Mouse (Mus musculus) heart, embryonic 15.5 days (tissue): ENCODE results near the gene Ubqln5. TPM values are rescaled to one million over a fixed set of nuclear protein-coding genes. Genes with fewer than 3 reads are reported as not detected.

ENCODE experiments used
- ATAC-seq: fragments of 200-750 bp; cut with Nextera tagmentation; replicated peaks from 2 replicates; pipeline ENCODE4 v1.8.0; 2017; ENCODE audit warnings: low read depth, moderate TSS enrichment; ENCODE audit not compliant: insufficient number of reproducible peaks, insufficient read depth, low FRiP score
- H3K27ac ChIP-seq: fragments of 300-500 bp; sonication (generic); 2 replicates; pipeline ENCODE4 v1.5.1; 2015; ENCODE audit warnings: mild to moderate bottlenecking, inconsistent platforms
- H3K27me3 ChIP-seq: fragments of 300-500 bp; sonication (generic); 2 replicates; pipeline ENCODE4 v1.6.1; 2015; ENCODE audit warnings: inconsistent platforms
- H3K36me3 ChIP-seq: fragments of 300-500 bp; sonication (generic); 2 replicates; pipeline ENCODE4 v1.6.1; 2015; ENCODE audit warnings: mild to moderate bottlenecking, inconsistent platforms
- H3K4me1 ChIP-seq: fragments of 300-500 bp; sonication (generic); replicated peaks from 2 replicates; pipeline ENCODE4 v1.6.1; 2015; ENCODE audit warnings: inconsistent platforms
- H3K4me2 ChIP-seq: fragments of 300-500 bp; sonication (generic); 2 replicates; pipeline ENCODE4 v1.6.1; 2015; ENCODE audit warnings: inconsistent platforms, mild to moderate bottlenecking, moderate library complexity
- H3K4me3 ChIP-seq: fragments of 300-500 bp; sonication (generic); 2 replicates; pipeline ENCODE4 v1.5.1; 2015; ENCODE audit warnings: mild to moderate bottlenecking, inconsistent platforms
- H3K9ac ChIP-seq: fragments of 300-500 bp; sonication (generic); 2 replicates; pipeline ENCODE4 v1.6.1; 2015; ENCODE audit warnings: mild to moderate bottlenecking, inconsistent platforms
- H3K9me3 ChIP-seq: fragments of 300-500 bp; sonication (generic); replicated peaks from 2 replicates; pipeline ENCODE4 v1.6.1; 2016; ENCODE audit warnings: inconsistent platforms
- WGBS: fragments of 180-500 bp; shearing (Covaris S2); methylation state at CpG from one replicate; pipeline ENCODE4 v1.1.7; 2015; ENCODE audit warnings: mixed read lengths; 5-methylcytosine and 5-hydroxymethylcytosine counted together
- polyA plus RNA-seq: library from polyadenylated mRNA; unstranded; fragments of >200 nt; fragmentation: Nextera tagmentation; extraction: Ambion mirVana; gene quantifications from 2 replicates; pipeline ENCODE4 v1.2.1, GENCODE M21; 2015

The Ubqln5 gene
- not detected in 2 replicates for polyA plus RNA-seq

DNA sequence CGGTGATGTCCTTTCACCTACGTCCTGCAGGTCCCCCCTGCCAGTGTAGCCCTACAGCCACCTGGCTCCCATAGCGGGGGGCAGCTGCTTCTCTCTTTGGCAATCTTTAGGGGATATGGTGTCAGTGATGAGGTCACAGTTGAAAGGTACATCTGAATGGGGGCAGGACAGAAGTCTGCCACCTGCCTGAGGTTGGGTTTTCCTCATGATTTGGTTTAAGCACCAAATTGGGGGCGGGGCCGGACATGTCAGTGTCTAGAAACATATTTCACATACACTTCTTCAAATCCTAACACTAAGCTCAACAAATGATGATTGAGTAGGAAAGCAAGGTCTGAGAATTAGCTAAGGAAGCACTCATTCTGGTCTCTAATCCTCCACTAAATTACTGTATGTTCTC, at the start of gene Ubqln5:
TSS of gene Ubqln5 (minus strand) at position 101 of the 400 bp plus-strand sequence.
- H3K9ac ChIP-seq = no peak within 1 kb of the TSS
- H3K36me3 ChIP-seq = no peaks in the 10 kb centered on the region
- 82% methylated on average over 5 of the region's 5 CpGs for WGBS

DNA sequence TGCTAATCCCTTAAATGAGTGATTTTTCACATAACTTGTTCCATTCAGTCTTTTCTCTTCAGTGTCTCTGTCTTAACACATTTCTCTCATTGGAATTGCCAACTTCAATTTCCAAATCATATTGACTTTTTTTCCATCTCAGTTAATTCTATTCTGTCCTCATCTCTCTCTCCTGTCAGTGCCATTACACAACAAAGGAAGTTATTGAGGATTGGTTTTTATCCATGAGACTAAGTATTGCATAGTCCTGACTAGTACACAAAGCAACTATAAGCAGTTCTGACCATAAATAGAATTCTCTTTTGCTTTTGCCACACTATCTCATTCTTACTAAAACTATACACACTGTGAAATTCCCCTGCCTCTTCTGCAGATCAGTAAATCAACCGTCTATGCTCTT, 49.4 kb upstream of the Ubqln5 start:
- H3K4me2 ChIP-seq = no peak overlapping the region
- H3K27ac ChIP-seq = no peak overlapping the region
- H3K4me1 ChIP-seq = no peaks in the 10 kb centered on the region
- no peaks in the 10 kb centered on the region for H3K27me3 ChIP-seq
- WGBS = 68% methylated on average over 1 of the region's 1 CpGs
- H3K4me3 ChIP-seq = no peak overlapping the region
- no peaks in the 10 kb centered on the region for H3K36me3 ChIP-seq
- H3K9me3 ChIP-seq = no peaks in the 10 kb centered on the region
- no peak overlapping the region for H3K9ac ChIP-seq
- no peak for ATAC-seq

More for the DNA sequence above, at the start of gene Ubqln5:
- Histone ChIP-seq H3K27ac (no peak within 1 kb of the TSS), H3K4me2 (no peak within 1 kb of the TSS), H3K9me3 (no peaks in the 10 kb centered on the region), H3K4me1 (no peaks in the 10 kb centered on the region), H3K4me3 (no peak within 1 kb of the TSS), H3K27me3 (no peaks in the 10 kb centered on the region)
- no peak for ATAC-seq

DNA sequence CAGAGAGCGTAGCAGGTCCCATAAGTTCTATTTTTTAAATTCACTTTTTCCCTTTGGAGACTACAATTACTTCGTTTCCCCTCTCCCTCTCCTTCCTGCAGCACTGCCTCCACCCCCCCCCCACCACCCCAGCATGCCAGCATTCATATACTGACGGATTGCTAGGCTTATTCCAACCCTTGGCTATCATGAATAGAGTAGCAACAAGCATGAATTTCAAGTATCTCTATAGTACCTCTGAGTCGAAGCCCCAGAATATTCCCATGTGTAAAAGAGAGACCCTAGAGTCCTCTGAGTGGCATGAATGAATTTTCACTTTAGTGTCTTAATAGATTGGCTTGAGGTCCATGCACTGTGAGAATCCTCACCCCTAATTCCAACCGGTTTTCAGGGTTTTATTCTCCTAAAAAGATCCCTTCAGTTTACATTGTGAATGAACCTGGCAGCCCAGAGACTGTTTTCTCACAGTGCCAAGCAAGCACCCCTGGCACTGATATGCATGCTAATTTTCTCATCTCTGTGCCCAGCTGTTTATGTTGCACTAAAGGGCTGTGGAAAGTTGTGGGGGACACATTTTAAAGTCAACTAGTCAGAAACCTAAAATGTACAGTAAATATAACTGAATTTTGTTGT, 48.9 kb upstream of the Ubqln5 start:
- H3K27ac ChIP-seq = no peak overlapping the region
- no peaks in the 10 kb centered on the region for H3K4me1 ChIP-seq
- no peak overlapping the region for H3K4me3 ChIP-seq
- H3K36me3 ChIP-seq = no peaks in the 10 kb centered on the region
- H3K4me2 ChIP-seq = no peak overlapping the region
- no peak for ATAC-seq
- 63% methylated on average over 5 of the region's 5 CpGs for whole genome bisulfite sequencing
- no peaks in the 10 kb centered on the region for H3K9me3 ChIP-seq
- H3K9ac ChIP-seq = no peak overlapping the region
- H3K27me3 ChIP-seq = no peaks in the 10 kb centered on the region

DNA sequence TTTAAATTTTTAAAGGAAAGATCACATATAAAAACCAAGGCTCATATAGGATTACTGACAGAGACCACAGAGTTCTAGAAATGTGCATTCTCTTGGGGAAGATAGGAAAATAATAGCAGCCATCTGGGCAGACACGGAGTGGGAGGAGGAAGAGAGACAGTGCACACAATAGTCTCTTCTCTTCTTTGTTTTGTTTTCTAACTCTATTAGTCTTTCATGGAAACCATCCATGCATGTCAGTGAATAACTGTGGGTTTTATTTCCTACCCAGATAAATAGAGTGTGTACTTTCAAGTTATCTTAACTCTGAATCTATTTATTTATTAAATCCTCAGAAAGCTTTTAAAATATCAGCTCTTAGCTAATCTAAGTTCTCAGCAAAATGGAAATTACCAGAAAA, 45.5 kb upstream of the Ubqln5 start:
- H3K36me3 ChIP-seq = no peaks in the 10 kb centered on the region
- H3K4me2 ChIP-seq = no peak overlapping the region
- H3K9me3 ChIP-seq = no peaks in the 10 kb centered on the region
- H3K27ac ChIP-seq = no peak overlapping the region
- H3K27me3 ChIP-seq = no peaks in the 10 kb centered on the region
- no peak overlapping the region for H3K9ac ChIP-seq
- ATAC-seq = no peak
- no peak overlapping the region for H3K4me3 ChIP-seq
- WGBS = 62% methylated on average over 1 of the region's 1 CpGs
- H3K4me1 ChIP-seq = no peaks in the 10 kb centered on the region

DNA sequence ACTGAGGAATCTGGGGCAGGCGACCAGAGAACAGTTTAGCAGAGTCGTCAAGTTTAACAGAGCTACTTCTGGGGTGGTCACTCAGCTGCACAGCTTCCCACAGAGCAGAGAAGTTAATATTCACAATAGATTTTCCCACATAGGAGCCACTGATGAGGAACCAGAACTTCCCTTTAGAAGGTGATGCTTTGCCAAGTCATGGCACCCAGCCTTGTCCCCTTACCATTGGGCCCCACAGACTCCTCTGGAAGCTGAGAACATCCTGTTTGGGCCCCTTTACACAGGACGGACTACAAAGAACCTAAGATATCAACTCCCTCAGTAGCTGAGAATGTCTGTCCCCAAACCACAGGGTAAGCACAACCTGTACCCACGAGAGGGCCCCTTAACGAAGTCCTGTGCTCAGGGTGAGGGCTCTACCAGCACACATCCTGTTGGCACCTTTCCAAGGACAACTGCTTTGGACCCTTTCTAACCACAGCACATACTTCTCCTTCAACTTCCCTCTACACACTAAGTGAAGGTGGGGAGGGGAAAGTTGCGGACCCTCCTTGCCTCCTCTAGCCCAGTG, 40.1 kb upstream of the Ubqln5 start:
- ATAC-seq = no peak
- Histone ChIP-seq H3K27me3 (no peaks in the 10 kb centered on the region), H3K36me3 (no peaks in the 10 kb centered on the region), H3K9me3 (no peaks in the 10 kb centered on the region), H3K9ac (no peak overlapping the region), H3K4me3 (no peak overlapping the region), H3K4me2 (no peak overlapping the region), H3K27ac (no peak overlapping the region), H3K4me1 (no peaks in the 10 kb centered on the region; the same call in 1 of the 2 replicates)
- 59% methylated on average over 6 of the region's 6 CpGs for WGBS

DNA sequence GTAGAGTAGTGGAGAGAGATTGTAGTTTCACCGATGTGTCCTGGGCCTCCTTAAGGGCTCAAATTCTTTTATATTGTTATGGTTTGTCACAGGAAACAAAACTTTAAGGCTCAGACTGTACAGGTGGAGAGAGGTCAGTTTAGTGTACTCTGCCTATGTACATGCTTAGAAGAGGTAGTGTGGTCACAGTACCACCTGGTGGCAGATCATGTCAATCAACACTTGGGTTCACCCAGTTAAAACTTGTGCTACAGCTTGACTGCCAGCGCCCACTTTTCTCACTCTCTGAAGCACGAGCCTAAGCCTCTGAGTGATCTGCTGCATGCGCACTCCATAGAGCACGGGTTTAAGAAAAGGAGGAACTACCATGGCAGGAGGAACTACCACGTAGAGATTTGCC, 37.5 kb upstream of the Ubqln5 start:
- no peaks in the 10 kb centered on the region for H3K9me3 ChIP-seq
- H3K4me1 ChIP-seq = no peaks in the 10 kb centered on the region; the same call in 1 of the 2 replicates
- H3K4me2 ChIP-seq = no peak overlapping the region
- H3K9ac ChIP-seq = no peak overlapping the region
- no peaks in the 10 kb centered on the region for H3K36me3 ChIP-seq
- WGBS = 70% methylated on average over 6 of the region's 6 CpGs
- no peak overlapping the region for H3K4me3 ChIP-seq
- no peak for ATAC-seq
- H3K27me3 ChIP-seq = no peaks in the 10 kb centered on the region
- no peak overlapping the region for H3K27ac ChIP-seq

DNA sequence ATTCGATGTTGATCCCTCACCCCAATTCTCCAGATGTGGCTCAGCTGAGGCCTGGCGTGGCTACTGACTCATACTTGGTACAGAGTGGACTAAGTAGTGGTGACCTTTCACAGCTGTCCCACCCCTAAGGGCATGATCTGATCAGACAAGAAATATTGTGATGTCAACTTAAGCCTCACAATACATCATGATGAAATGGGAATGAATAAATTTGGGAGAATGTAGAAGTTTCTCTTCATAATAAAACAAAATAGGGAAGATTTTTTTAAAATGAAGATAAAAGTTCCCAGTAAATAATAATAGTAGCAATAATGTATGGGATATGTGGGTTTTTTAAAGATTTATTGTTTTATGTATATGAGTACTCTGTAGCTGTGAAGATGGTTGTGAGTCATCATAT, 20.8 kb upstream of the Ubqln5 start, which contains the start of gene Ubqlnl:
TSS of gene Ubqlnl (minus strand) at position 101 of the 400 bp plus-strand sequence.
- no peak within 1 kb of the TSS for H3K4me3 ChIP-seq
- no peaks in the 10 kb centered on the region for H3K27me3 ChIP-seq
- H3K9me3 ChIP-seq = no peaks in the 10 kb centered on the region
- no peak within 1 kb of the TSS for H3K9ac ChIP-seq
- no peaks in the 10 kb centered on the region for H3K4me1 ChIP-seq
- no peaks in the 10 kb centered on the region for H3K36me3 ChIP-seq
- ATAC-seq = no peak
- no peak within 1 kb of the TSS for H3K27ac ChIP-seq
- WGBS = 85% methylated on average over 2 of the region's 2 CpGs
- no peak within 1 kb of the TSS for H3K4me2 ChIP-seq

DNA sequence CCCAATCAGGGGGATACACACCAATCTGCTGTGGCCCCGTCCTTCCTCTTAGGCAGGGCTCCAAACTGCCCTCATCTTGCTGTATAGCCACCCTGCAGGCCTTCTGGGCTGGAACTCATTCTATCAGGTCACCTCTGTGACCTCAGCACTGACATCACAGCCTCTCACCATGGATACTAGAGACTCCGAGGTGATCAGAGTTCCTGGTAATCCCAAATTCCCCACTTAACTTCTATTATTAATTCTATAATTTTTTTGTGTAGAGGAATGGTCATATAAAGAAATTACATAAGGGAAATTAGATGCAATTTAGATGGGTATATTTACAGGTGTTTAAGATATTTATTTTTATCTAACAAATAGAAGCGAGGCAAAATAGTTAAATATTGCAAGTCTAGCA, 13.6 kb upstream of the Ubqln5 start, which contains the start of gene Ubqln3:
TSS of gene Ubqln3 (minus strand) at position 101 of the 400 bp plus-strand sequence.
- H3K9me3 ChIP-seq = no peaks in the 10 kb centered on the region
- H3K9ac ChIP-seq = no peak within 1 kb of the TSS
- H3K36me3 ChIP-seq = no peaks in the 10 kb centered on the region
- H3K4me3 ChIP-seq = no peak within 1 kb of the TSS
- 69% methylated on average over 3 of the region's 3 CpGs for WGBS
- no peak within 1 kb of the TSS for H3K27ac ChIP-seq
- H3K27me3 ChIP-seq = no peaks in the 10 kb centered on the region
- ATAC-seq = no peak
- H3K4me1 ChIP-seq = no peaks in the 10 kb centered on the region
- H3K4me2 ChIP-seq = no peak within 1 kb of the TSS

DNA sequence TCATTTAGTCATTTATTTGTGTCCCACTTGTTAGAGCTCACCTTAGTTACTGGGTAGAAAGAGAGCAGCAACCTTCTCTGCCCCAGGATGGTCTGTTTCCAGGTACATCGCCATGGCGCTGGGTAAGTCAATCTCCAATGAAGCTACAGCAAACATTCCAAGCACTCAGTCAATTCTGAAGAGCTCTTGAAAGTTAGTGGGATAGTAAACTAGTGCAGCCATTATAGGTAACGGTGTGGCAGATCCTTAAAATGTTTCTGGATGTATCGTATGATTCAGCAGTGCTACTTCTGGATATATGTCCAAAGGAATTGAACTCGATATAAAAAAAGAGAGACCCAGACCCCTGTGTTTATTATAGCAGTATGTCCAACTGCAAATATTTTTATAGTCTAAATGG, 7.7 kb upstream of the Ubqln5 start, which contains the start of gene Olfr643:
TSS of gene Olfr643 (minus strand) at position 101 of the 400 bp plus-strand sequence.
- WGBS = 81% methylated on average over 5 of the region's 5 CpGs
- ATAC-seq = no peak

DNA sequence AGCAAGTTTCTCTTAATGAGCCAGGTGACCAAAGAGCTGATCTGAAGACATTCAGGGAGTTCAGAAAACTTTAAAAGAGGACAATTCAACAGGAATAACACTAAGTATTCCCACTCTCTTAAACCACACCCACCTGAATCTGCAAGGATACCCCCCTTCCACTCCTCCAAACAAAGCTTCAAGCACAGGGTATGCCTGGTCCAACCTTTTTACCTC, 25.0 kb downstream of the Ubqln5 start, which contains the start of gene Olfr646:
TSS of gene Olfr646 (plus strand) at position 117 of the 216 bp plus-strand sequence.
- Histone ChIP-seq H3K9ac (no peak within 1 kb of the TSS), H3K4me3 (no peak within 1 kb of the TSS), H3K9me3 (no peaks in the 10 kb centered on the region), H3K4me1 (no peaks in the 10 kb centered on the region), H3K4me2 (no peak within 1 kb of the TSS), H3K36me3 (no peaks in the 10 kb centered on the region), H3K27ac (no peak within 1 kb of the TSS), H3K27me3 (no peaks in the 10 kb centered on the region)
- ATAC-seq = no peak

More for the DNA sequence above, 7.7 kb upstream of the Ubqln5 start, which contains the start of gene Olfr643:
- Histone ChIP-seq H3K4me1 (no peaks in the 10 kb centered on the region), H3K4me3 (no peak within 1 kb of the TSS), H3K9ac (no peak within 1 kb of the TSS), H3K27ac (no peak within 1 kb of the TSS), H3K36me3 (no peaks in the 10 kb centered on the region), H3K9me3 (no peaks in the 10 kb centered on the region), H3K27me3 (no peaks in the 10 kb centered on the region), H3K4me2 (no peak within 1 kb of the TSS)

DNA sequence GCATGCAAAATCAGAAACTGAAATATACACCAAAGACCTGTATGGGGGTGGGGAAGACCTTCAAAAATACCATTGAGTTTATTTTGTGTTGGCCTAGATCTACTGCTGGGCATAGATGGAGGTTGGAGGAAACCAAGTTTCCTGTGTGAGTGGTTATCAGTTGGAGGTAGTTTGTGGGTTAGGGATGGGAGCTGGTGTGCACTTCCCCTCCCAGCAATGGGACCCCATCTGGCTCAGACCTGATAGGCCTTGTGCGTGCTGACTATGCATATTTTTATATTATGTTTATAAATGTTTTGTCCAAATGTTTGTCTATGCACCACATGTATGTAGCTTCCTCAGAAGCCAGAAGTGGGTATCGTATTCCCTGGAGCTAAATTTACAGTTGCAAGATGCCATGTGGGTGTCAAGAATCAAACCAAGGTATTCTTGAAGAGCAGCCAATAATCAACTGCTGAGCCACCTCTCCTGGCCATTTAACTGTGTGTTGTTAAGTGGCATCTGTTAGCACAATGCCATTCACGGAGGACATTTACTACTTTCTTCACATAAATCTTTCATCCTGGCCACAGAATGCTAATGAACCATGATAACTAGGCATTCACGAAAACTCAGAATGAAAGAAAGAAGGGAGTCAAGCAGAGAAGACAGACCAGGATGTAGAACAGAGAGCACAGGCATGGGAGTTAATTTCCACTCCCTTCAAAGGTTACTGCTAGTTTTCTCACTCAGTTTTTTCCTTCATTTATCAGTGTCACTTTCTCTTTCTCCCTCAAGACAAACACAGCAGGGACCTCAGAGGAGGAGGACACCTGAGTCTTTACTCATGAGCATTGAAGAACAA, 25.5 kb downstream of the Ubqln5 start:
- no peak overlapping the region for H3K9ac ChIP-seq
- 68% methylated on average over 4 of the region's 4 CpGs for WGBS
- H3K4me2 ChIP-seq = no peak overlapping the region
- H3K36me3 ChIP-seq = no peaks in the 10 kb centered on the region
- H3K27ac ChIP-seq = no peak overlapping the region
- H3K27me3 ChIP-seq = no peaks in the 10 kb centered on the region
- no peaks in the 10 kb centered on the region for H3K4me1 ChIP-seq
- H3K4me3 ChIP-seq = no peak overlapping the region
- H3K9me3 ChIP-seq = no peaks in the 10 kb centered on the region
- no peak for ATAC-seq
